Comparison of ENCODE assay signal across 14 mouse cellular contexts in genomic region chr10:96238251-96238650, GRCm38 (mm10).
DNase-seq lines count a peak whose midpoint lies in the region; ATAC-seq lines count a peak whose summit lies in the region.
"Had no signal": no experiment of that assay in that cellular context is flagged by ENCODE, and none has a peak within 500 bp of the region (broad histone marks: within the 10 kb centered on the region; RNA-seq: fewer than 3 reads in every experiment).

No protein-coding gene starts in this region.

- H3K4me2 ChIP-seq in heart, embryonic 11.5 days, result no peak overlapping the region
- H3K4me2 ChIP-seq in embryonic facial prominence, embryonic 15.5 days (replicated peaks), result no peak overlapping the region
- H3K4me2 ChIP-seq: midbrain, embryonic 15.5 days had no signal

- H3K27ac ChIP-seq in heart, embryonic 11.5 days (ENCODE audit: low read depth, low read length), result no peak overlapping the region
- H3K27ac ChIP-seq in embryonic facial prominence, embryonic 15.5 days (replicated peaks), result no peak overlapping the region
- H3K27ac ChIP-seq in macrophage, result peak overlapping the region; percentile 48
- H3K27ac ChIP-seq: forebrain, embryonic 10.5 days; hindbrain, postnatal 0 days; liver, embryonic 14.5 days; midbrain, embryonic 15.5 days had no signal

- no peaks in the 10 kb centered on the region for H3K27me3 ChIP-seq in heart, embryonic 11.5 days (ENCODE audit: control insufficient read depth, insufficient read depth, low read length)
- H3K27me3 ChIP-seq in embryonic facial prominence, embryonic 15.5 days, result no peaks in the 10 kb centered on the region
- H3K27me3 ChIP-seq: midbrain, embryonic 15.5 days had no signal

- no peaks in the 10 kb centered on the region for H3K79me2 ChIP-seq in macrophage (ENCODE audit: inconsistent target)

- H3K4me1 ChIP-seq in heart, embryonic 11.5 days (ENCODE audit: control insufficient read depth, insufficient read depth, low read length), result no peaks in the 10 kb centered on the region
- peaks cover 4% of the 10 kb centered on the region; the same call in 1 of the 2 replicates for H3K4me1 ChIP-seq in embryonic facial prominence, embryonic 15.5 days
- H3K4me1 ChIP-seq: midbrain, embryonic 15.5 days had no signal

- peaks cover 3% of the 10 kb centered on the region; the same call in 1 of the 2 replicates for H3K9me3 ChIP-seq in heart, embryonic 11.5 days (replicated peaks; ENCODE audit: control insufficient read depth, low read length)
- H3K9me3 ChIP-seq in embryonic facial prominence, embryonic 15.5 days (replicated peaks), result no peaks in the 10 kb centered on the region

- no peaks in the 10 kb centered on the region for H3K36me3 ChIP-seq in heart, embryonic 11.5 days (ENCODE audit: control insufficient read depth, insufficient read depth, low read length)
- H3K36me3 ChIP-seq in embryonic facial prominence, embryonic 15.5 days, result no peaks in the 10 kb centered on the region
- H3K36me3 ChIP-seq in macrophage (ENCODE audit: inconsistent target), result no peaks in the 10 kb centered on the region
- H3K36me3 ChIP-seq: forebrain, embryonic 10.5 days; midbrain, embryonic 15.5 days had no signal

- no peak overlapping the region for H3K9ac ChIP-seq in heart, embryonic 11.5 days (ENCODE audit: low read depth, low read length)
- H3K9ac ChIP-seq in embryonic facial prominence, embryonic 15.5 days, result no peak overlapping the region
- H3K9ac ChIP-seq: liver, embryonic 14.5 days; midbrain, embryonic 15.5 days had no signal

- H3K4me3 ChIP-seq in heart, embryonic 11.5 days (ENCODE audit: low read depth, low read length), result no peak overlapping the region
- no peak overlapping the region for H3K4me3 ChIP-seq in embryonic facial prominence, embryonic 15.5 days (replicated peaks)
- H3K4me3 ChIP-seq in macrophage (ENCODE audit: inconsistent target), result no peak overlapping the region
- H3K4me3 ChIP-seq: forebrain, embryonic 10.5 days; midbrain, embryonic 15.5 days had no signal

- 81% methylated on average over 4 of the region's 4 CpGs for WGBS in heart, embryonic 11.5 days (ENCODE audit: insufficient replicate concordance)
- 74% methylated on average over 4 of the region's 4 CpGs for WGBS in embryonic facial prominence, embryonic 15.5 days
- WGBS in macrophage (ENCODE audit: missing documents), result 35% methylated on average over 4 of the region's 4 CpGs

- no peak for ATAC-seq in heart, embryonic 11.5 days (replicated peaks; ENCODE audit: insufficient number of reproducible peaks, low FRiP score, low TSS enrichment)
- peak; percentile 24; the same call in 1 of the 2 replicates for ATAC-seq in embryonic facial prominence, embryonic 15.5 days (ENCODE audit: insufficient number of reproducible peaks, low FRiP score, low TSS enrichment, low read depth)
- ATAC-seq in frontal cortex, adult (ENCODE audit: low TSS enrichment), result no peak
- ATAC-seq: hindbrain, postnatal 0 days; midbrain, embryonic 15.5 days had no signal

- peak; percentile 94 for DNase-seq in heart, adult 11 months
- peak; percentile 95 for DNase-seq in 416B (ENCODE audit: low read depth)
- DNase-seq in cerebellum, adult 11-12 months, result no peak
- no peak for DNase-seq in spleen, postnatal 36 days (ENCODE audit: low spot score in 2 of 2)
- DNase-seq: cerebellum, postnatal 25 days; right cerebral cortex, postnatal 4 days had no signal

Comparison
In these comparisons a context has a peak if more than half of its experiments do, and no peak if none do; other contexts are left out.
1. DNase-seq: peak in heart, adult 11 months (single experiment) and 416B (single experiment); none in cerebellum, adult 11-12 months (single experiment) and spleen, postnatal 36 days (0 of 2).